Mouse (Mus musculus) bone marrow, adult 2 months (tissue): ENCODE data around the gene Cx3cl1.

Experiments used
- CTCF ChIP-seq: fragments of 200-500 bp; IDR thresholded peaks from 2 replicates; pipeline ENCODE4 v1.5.1; 2011; ENCODE audit warnings: low read length, control low read depth; ENCODE audit not compliant: control insufficient read depth, insufficient read depth
- POLR2A ChIP-seq: fragments of 200-500 bp; IDR thresholded peaks from 2 replicates; pipeline ENCODE4 v1.6.1; 2011; ENCODE audit warnings: low read depth, mild to moderate bottlenecking, control low read depth, low read length, borderline replicate concordance; ENCODE audit not compliant: control insufficient read depth

DNA sequence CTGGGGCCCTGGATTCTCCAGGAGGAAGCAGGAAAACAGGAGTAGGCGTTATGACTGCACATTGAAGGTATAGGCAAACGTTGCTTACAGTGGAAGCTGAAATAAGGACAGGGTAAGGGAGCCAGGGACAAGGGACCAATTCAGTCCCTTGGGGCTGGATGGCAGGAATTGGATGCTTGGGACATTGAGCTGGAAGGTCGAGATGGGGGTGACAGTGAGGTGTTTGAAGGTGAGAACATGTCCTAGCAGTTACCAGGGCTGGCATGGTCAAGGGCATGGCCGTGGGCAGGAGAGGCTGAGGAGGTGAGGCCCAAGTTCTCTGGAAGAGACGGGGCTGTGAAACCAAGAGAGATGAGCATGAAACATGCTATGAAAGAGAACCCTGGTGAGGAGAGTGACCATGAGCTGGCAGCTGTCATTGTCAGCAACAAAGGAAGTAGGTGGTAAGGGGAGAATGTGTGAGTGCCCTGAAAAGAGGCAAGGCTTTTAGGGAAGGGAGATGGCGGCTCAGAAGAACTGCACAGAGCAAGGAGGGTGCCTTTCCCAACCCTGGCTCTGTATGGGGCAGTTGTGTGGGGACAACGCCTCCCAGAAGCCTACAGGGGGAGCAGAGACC is 37.0 kb upstream of the Cx3cl1 start:
- TF ChIP-seq CTCF (no peak), POLR2A (no peak)
